In the genomic region with DNA sequence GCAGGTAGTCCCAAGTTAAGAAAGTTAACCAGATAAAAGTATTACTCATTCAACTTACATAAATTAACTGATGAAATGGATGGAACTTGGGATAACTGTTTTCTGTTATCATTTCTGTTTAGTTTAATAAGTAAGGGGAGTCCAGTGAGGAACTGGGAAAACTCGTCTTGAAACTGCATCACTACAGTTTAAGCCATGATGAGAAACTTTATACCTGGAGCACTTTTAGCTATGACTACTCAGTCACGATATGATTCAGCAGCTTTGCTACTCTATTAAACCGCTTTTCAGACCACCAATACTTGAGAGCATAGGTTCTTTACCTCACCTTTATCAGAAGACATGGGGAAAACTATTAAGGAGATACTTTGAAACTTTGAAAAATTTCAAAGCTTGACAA, we compare ENCODE assay signal across 8 mouse cellular contexts. TPM values are rescaled to one million over a fixed set of nuclear protein-coding genes. Genes with fewer than 3 reads are reported as not detected.
DNase-seq lines count a peak whose midpoint lies in the region; ATAC-seq lines count a peak whose summit lies in the region.

No protein-coding gene starts in this region.

- intact Hi-C loops in left cerebral cortex, postnatal 10 days (cut with DNase I) = no loop called here

- peaks cover 17% of the 10 kb centered on the region for H3K4me1 ChIP-seq in heart, embryonic 15.5 days (replicated peaks)
- no peaks in the 10 kb centered on the region for H3K4me1 ChIP-seq in embryonic facial prominence, embryonic 12.5 days
- H3K4me1 ChIP-seq in hindbrain, embryonic 14.5 days (replicated peaks; ENCODE audit: control insufficient read depth, insufficient read depth, low read length) = peaks cover 10% of the 10 kb centered on the region
- H3K4me1 ChIP-seq in midbrain, embryonic 13.5 days (replicated peaks) = peaks cover 21% of the 10 kb centered on the region

- H3K36me3 ChIP-seq in heart, embryonic 15.5 days = no peaks in the 10 kb centered on the region
- H3K36me3 ChIP-seq in embryonic facial prominence, embryonic 12.5 days = no peaks in the 10 kb centered on the region
- no peaks in the 10 kb centered on the region for H3K36me3 ChIP-seq in hindbrain, embryonic 14.5 days (replicated peaks; ENCODE audit: control insufficient read depth, insufficient read depth)
- no peaks in the 10 kb centered on the region for H3K36me3 ChIP-seq in midbrain, embryonic 13.5 days

- no peak for ATAC-seq in heart, embryonic 15.5 days (replicated peaks; ENCODE audit: insufficient number of reproducible peaks, insufficient read depth, low FRiP score, low read depth)
- no peak for ATAC-seq in embryonic facial prominence, embryonic 12.5 days (ENCODE audit: insufficient number of reproducible peaks, insufficient read depth, low FRiP score, low TSS enrichment)
- ATAC-seq in hindbrain, embryonic 14.5 days (ENCODE audit: low FRiP score) = no peak
- no peak for ATAC-seq in midbrain, embryonic 13.5 days

- peak overlapping the region; percentile 92 for H3K4me2 ChIP-seq in heart, embryonic 15.5 days
- peak overlapping the region; percentile 71 for H3K4me2 ChIP-seq in embryonic facial prominence, embryonic 12.5 days (replicated peaks)
- H3K4me2 ChIP-seq in hindbrain, embryonic 14.5 days (replicated peaks) = peak overlapping the region; percentile 73
- peak overlapping the region; percentile 87 for H3K4me2 ChIP-seq in midbrain, embryonic 13.5 days (replicated peaks)

- peak overlapping the region; percentile 90 for H3K4me3 ChIP-seq in heart, embryonic 15.5 days
- H3K4me3 ChIP-seq in embryonic facial prominence, embryonic 12.5 days = no peak overlapping the region
- H3K4me3 ChIP-seq in hindbrain, embryonic 14.5 days (replicated peaks; ENCODE audit: low read length) = peak overlapping the region; percentile 82
- peak overlapping the region; percentile 78 for H3K4me3 ChIP-seq in midbrain, embryonic 13.5 days (replicated peaks)

- H3K27me3 ChIP-seq in heart, embryonic 15.5 days = no peaks in the 10 kb centered on the region
- H3K27me3 ChIP-seq in embryonic facial prominence, embryonic 12.5 days = peaks cover 17% of the 10 kb centered on the region
- H3K27me3 ChIP-seq in hindbrain, embryonic 14.5 days (ENCODE audit: control insufficient read depth, insufficient read depth, low read length) = peaks cover 4% of the 10 kb centered on the region; the same call in 1 of the 2 replicates
- peaks cover 21% of the 10 kb centered on the region; the same call in 1 of the 2 replicates for H3K27me3 ChIP-seq in midbrain, embryonic 13.5 days

- H3K9ac ChIP-seq in heart, embryonic 15.5 days = no peak overlapping the region
- H3K9ac ChIP-seq in embryonic facial prominence, embryonic 12.5 days = no peak overlapping the region
- H3K9ac ChIP-seq in hindbrain, embryonic 14.5 days = peak overlapping the region; percentile 89
- H3K9ac ChIP-seq in midbrain, embryonic 13.5 days (replicated peaks) = peak overlapping the region; percentile 86; the same call in 1 of the 2 replicates

- DNase-seq in heart, postnatal 4 days = no peak
- no peak for DNase-seq in hindbrain, embryonic 14.5 days (ENCODE audit: low spot score)
- DNase-seq in right cerebral cortex, postnatal 36 days (ENCODE audit: low spot score in 2 of 2) = no peak
- DNase-seq in left cerebral cortex, postnatal 10 days (ENCODE audit: extremely low spot score in 1 of 2, low spot score in 2 of 2) = no peak
- DNase-seq in adrenal gland, postnatal 10 days = no peak

- no peak overlapping the region for H3K27ac ChIP-seq in heart, embryonic 15.5 days
- no peak overlapping the region for H3K27ac ChIP-seq in embryonic facial prominence, embryonic 12.5 days
- no peak overlapping the region for H3K27ac ChIP-seq in hindbrain, embryonic 14.5 days
- no peak overlapping the region for H3K27ac ChIP-seq in midbrain, embryonic 13.5 days

- H3K9me3 ChIP-seq in heart, embryonic 15.5 days (replicated peaks) = no peaks in the 10 kb centered on the region
- H3K9me3 ChIP-seq in embryonic facial prominence, embryonic 12.5 days = no peaks in the 10 kb centered on the region
- H3K9me3 ChIP-seq in hindbrain, embryonic 14.5 days (ENCODE audit: control insufficient read depth, low read length) = no peaks in the 10 kb centered on the region
- no peaks in the 10 kb centered on the region for H3K9me3 ChIP-seq in midbrain, embryonic 13.5 days

- WGBS in heart, embryonic 15.5 days = 76% methylated on average over 3 of the region's 3 CpGs
- WGBS in embryonic facial prominence, embryonic 12.5 days = 47% methylated on average over 3 of the region's 3 CpGs
- 67% methylated on average over 3 of the region's 3 CpGs for WGBS in hindbrain, embryonic 14.5 days
- 58% methylated on average over 3 of the region's 3 CpGs for WGBS in midbrain, embryonic 13.5 days

RNA-seq across cellular contexts. Expression of a gene that starts 1.5 kb away (rescaled TPM):
- polyA plus RNA-seq in heart, embryonic 15.5 days (2015; fragmentation: Nextera tagmentation; extraction: Ambion mirVana) = 12.7 and 13.9 TPM in 2 replicates
- total RNA-seq in heart, postnatal 4 days (2021) = 10 to 100 TPM; 14.6 to 16.1 TPM
- 8.8 and 10.0 TPM in 2 replicates for polyA plus RNA-seq in embryonic facial prominence, embryonic 12.5 days (2016; fragmentation: Nextera tagmentation; extraction: Ambion mirVana)
- polyA plus RNA-seq in hindbrain, embryonic 14.5 days (2014; fragmentation: Nextera tagmentation; extraction: Ambion mirVana) = 56.2 and 67.9 TPM in 2 replicates
- polyA plus RNA-seq in midbrain, embryonic 13.5 days (2015; fragmentation: Nextera tagmentation; extraction: Ambion mirVana) = 24.9 and 26.9 TPM in 2 replicates
- 10 to 100 TPM; 74.2 to 86.2 TPM for total RNA-seq in left cerebral cortex, postnatal 10 days (2021)
- total RNA-seq in adrenal gland, postnatal 10 days (2021) = 1 to 10 TPM; 5.0 to 5.4 TPM

Comparison
In these comparisons a context has a peak if more than half of its experiments do, and no peak if none do; other contexts are left out.
1. H3K9ac ChIP-seq: peak in hindbrain, embryonic 14.5 days (single experiment) and midbrain, embryonic 13.5 days (single experiment); none in heart, embryonic 15.5 days (single experiment) and embryonic facial prominence, embryonic 12.5 days (single experiment).
2. Peak in every context shown above with its lines, with median percentiles within 50 percentile points of each other: H3K4me2 ChIP-seq.